Mouse (Mus musculus) lung, postnatal 0 days (tissue): ENCODE measurements around the gene Fsd2. TPM values are rescaled to one million over a fixed set of nuclear protein-coding genes. Genes with fewer than 3 reads are reported as not detected.

Experiments
- ATAC-seq: fragments of 200-750 bp; cut with Nextera tagmentation; 2 replicates; pipeline ENCODE4 v1.8.0; 2017; ENCODE audit warnings: moderate library complexity
- DNase-seq: peaks from one replicate; pipeline ENCODE4 v3.0.0-alpha.2; 2016; ENCODE audit warnings: low spot score
- H3K27ac ChIP-seq: fragments of 300-500 bp; sonication (generic); 2 replicates; pipeline ENCODE4 v1.5.1; 2014; ENCODE audit warnings: antibody characterized with exemption, mild to moderate bottlenecking, low read length, mixed read lengths
- H3K27me3 ChIP-seq: fragments of 300-500 bp; sonication (generic); replicated peaks from 2 replicates; pipeline ENCODE4 v1.6.1; 2014; ENCODE audit warnings: low read length, mixed read lengths; ENCODE audit not compliant: insufficient read depth
- H3K36me3 ChIP-seq: fragments of 300-500 bp; sonication (generic); 2 replicates; pipeline ENCODE4 v1.6.1; 2014; ENCODE audit warnings: low read length, mixed read lengths; ENCODE audit not compliant: insufficient read depth
- H3K4me1 ChIP-seq: fragments of 300-500 bp; sonication (generic); 2 replicates; pipeline ENCODE4 v1.6.1; 2014; ENCODE audit warnings: antibody characterized with exemption, low read depth, low read length, mixed read lengths; ENCODE audit not compliant: insufficient read depth
- H3K4me2 ChIP-seq: fragments of 300-500 bp; sonication (generic); replicated peaks from 2 replicates; pipeline ENCODE4 v1.6.1; 2014; ENCODE audit warnings: low read depth, mild to moderate bottlenecking, low read length, moderate library complexity, mixed read lengths
- H3K4me3 ChIP-seq: fragments of 300-500 bp; sonication (generic); 2 replicates; pipeline ENCODE4 v1.5.1; 2014; ENCODE audit warnings: low read depth, low read length
- H3K9ac ChIP-seq: fragments of 300-500 bp; sonication (generic); replicated peaks from 2 replicates; pipeline ENCODE4 v1.6.1; 2014; ENCODE audit warnings: low read depth, mild to moderate bottlenecking
- H3K9me3 ChIP-seq: fragments of 300-500 bp; sonication (generic); 2 replicates; pipeline ENCODE4 v1.6.1; 2016; ENCODE audit warnings: low read length, mixed read lengths
- CTCF ChIP-seq: IDR thresholded peaks from 2 replicates; pipeline ENCODE4 v1.5.1; 2016; ENCODE audit warnings: antibody characterized with exemption, mild to moderate bottlenecking
- EP300 ChIP-seq: IDR thresholded peaks from 2 replicates; pipeline ENCODE4 v1.6.1; 2016; ENCODE audit warnings: antibody characterized with exemption, mild to moderate bottlenecking, control low read depth
- WGBS: fragments of 180-500 bp; shearing (Covaris S2); extraction: QIAGEN DNeasy Blood & Tissue Kit; methylation state at CpG from one replicate; pipeline ENCODE4 v1.1.7; 2014; 5-methylcytosine and 5-hydroxymethylcytosine counted together
- microRNA counts: library from miRNA; unstranded; fragments of <30 nt; microRNA quantifications from one replicate; lab custom pipeline; 2015
- polyA plus RNA-seq: library from polyadenylated mRNA; unstranded; fragments of >200 nt; fragmentation: Nextera tagmentation; extraction: Ambion mirVana; gene quantifications from 2 replicates; pipeline ENCODE4 v1.2.1, GENCODE M21; 2015

Gene Fsd2
- polyA plus RNA-seq, 1 experiment from 2014 or later = 1.0 TPM

DNA sequence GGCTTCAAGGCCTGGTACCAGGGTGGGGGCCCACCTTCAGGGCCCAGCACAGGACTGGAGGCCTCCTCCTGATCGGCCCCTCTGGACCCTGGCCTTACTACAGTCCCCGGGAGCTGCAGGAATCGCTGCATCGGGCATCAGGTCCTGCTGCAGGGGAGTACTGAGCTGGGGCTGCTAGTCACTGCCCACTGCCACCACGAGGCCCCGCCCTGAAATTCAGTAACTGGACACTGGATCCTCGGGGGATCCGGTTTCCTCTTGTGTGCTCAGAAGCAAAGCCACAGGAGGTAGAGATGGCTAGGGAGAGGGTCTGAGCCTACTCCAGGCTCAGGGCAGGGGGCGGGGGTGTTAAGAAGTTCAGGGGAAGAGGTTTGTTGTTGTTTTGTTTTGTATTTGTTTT, 77.1 kb downstream of the Fsd2 start:
- 7% methylated on average over 9 of the region's 9 CpGs for WGBS
- ATAC-seq (no peak), DNase-seq (no peak)
- H3K9ac ChIP-seq = no peak overlapping the region
- TF ChIP-seq EP300 = no peak
- TF ChIP-seq CTCF = no peak
- H3K4me2 ChIP-seq = no peak overlapping the region
- no peak overlapping the region for H3K27ac ChIP-seq
- H3K36me3 ChIP-seq = no peaks in the 10 kb centered on the region
- no peaks in the 10 kb centered on the region for H3K9me3 ChIP-seq
- H3K27me3 ChIP-seq = peaks cover 5% of the 10 kb centered on the region
- no peak overlapping the region for H3K4me3 ChIP-seq
- no peaks in the 10 kb centered on the region; the same call in 1 of the 2 replicates for H3K4me1 ChIP-seq

MicroRNAs encoded within 50 kb of the gene (microRNA counts, 519-probe panel; counts per million panel counts)
- not detected for microRNA mmu-miR-1839-3p (lab: Ali Mortazavi, UCI)
- microRNA mmu-miR-1839-5p (lab: Ali Mortazavi, UCI) = 4,099 counts per million, percentile 40 among the panel's probes with 10 or more counts

Other genes starting within 250 kb of the Fsd2 start
- gene Rps17, start 221.7 kb downstream of the Fsd2 start, polyA plus RNA-seq = 860 and 899 TPM in 2 replicates
- 1.7 and 1.8 TPM in 2 replicates for gene Cpeb1, start 111.5 kb downstream of the Fsd2 start, polyA plus RNA-seq
- gene Ap3b2, start 73.0 kb downstream of the Fsd2 start, polyA plus RNA-seq = 0.12 and 0.23 TPM in 2 replicates
- not detected in 2 replicates for gene BC048679, start 68.7 kb downstream of the Fsd2 start, polyA plus RNA-seq
- gene Whamm, start 4.3 kb upstream of the Fsd2 start, polyA plus RNA-seq = 7.2 and 8.1 TPM in 2 replicates
- gene Homer2, start 140.6 kb upstream of the Fsd2 start, polyA plus RNA-seq = 16.8 and 18.6 TPM in 2 replicates
- 138 and 140 TPM in 2 replicates for gene Ramac, start 196.0 kb upstream of the Fsd2 start, polyA plus RNA-seq
- gene 3110040N11Rik, start 222.5 kb upstream of the Fsd2 start, polyA plus RNA-seq = 30.3 and 31.0 TPM in 2 replicates